Mouse (Mus musculus) limb, embryonic 10.5 days (tissue): ENCODE results near the gene Krtap29-1. TPM values are rescaled to one million over a fixed set of nuclear protein-coding genes. Genes with fewer than 3 reads are reported as not detected.

ENCODE experiments used
- polyA plus RNA-seq: library from polyadenylated mRNA; unstranded; fragments of >200 nt; fragmentation: Nextera tagmentation; extraction: Ambion mirVana; gene quantifications from 2 replicates; pipeline ENCODE4 v1.2.1, GENCODE M21; 2016

Gene Krtap29-1
- polyA plus RNA-seq, 1 experiment from 2014 or later: not detected

Other genes with a start within 250 kb of the Krtap29-1 start
- gene Gm14180, start 244.8 kb downstream of the Krtap29-1 start, polyA plus RNA-seq: not detected in 2 replicates
- not detected in 2 replicates for gene Gm11595, start 206.1 kb downstream of the Krtap29-1 start, polyA plus RNA-seq
- gene Krtap4-8, start 198.3 kb downstream of the Krtap29-1 start, polyA plus RNA-seq: not detected in 2 replicates
- gene Krtap4-9, start 193.9 kb downstream of the Krtap29-1 start, polyA plus RNA-seq: not detected in 2 replicates
- not detected in 2 replicates for gene Gm11596, start 185.6 kb downstream of the Krtap29-1 start, polyA plus RNA-seq
- gene Gm11569, start 180.1 kb downstream of the Krtap29-1 start, polyA plus RNA-seq: not detected in 2 replicates
- not detected in 2 replicates for gene Gm11554, start 174.6 kb downstream of the Krtap29-1 start, polyA plus RNA-seq
- not detected in 2 replicates for gene Krtap4-13, start 169.2 kb downstream of the Krtap29-1 start, polyA plus RNA-seq
- not detected in 2 replicates for gene Gm11564, start 163.4 kb downstream of the Krtap29-1 start, polyA plus RNA-seq
- not detected in 2 replicates for gene 2300003K06Rik, start 141.0 kb downstream of the Krtap29-1 start, polyA plus RNA-seq
- gene Krtap4-16, start 127.4 kb downstream of the Krtap29-1 start, polyA plus RNA-seq: not detected in 2 replicates
- not detected in 2 replicates for gene Gm11568, start 121.1 kb downstream of the Krtap29-1 start, polyA plus RNA-seq
- gene Gm11559, start 114.6 kb downstream of the Krtap29-1 start, polyA plus RNA-seq: not detected in 2 replicates
- gene Krtap9-1, start 105.7 kb downstream of the Krtap29-1 start, polyA plus RNA-seq: not detected in 2 replicates
- gene Gm11567, start 99.9 kb downstream of the Krtap29-1 start, polyA plus RNA-seq: not detected in 2 replicates
- not detected in 2 replicates for gene Krtap31-1, start 71.1 kb downstream of the Krtap29-1 start, polyA plus RNA-seq
- gene Gm11565, start 64.3 kb downstream of the Krtap29-1 start, polyA plus RNA-seq: not detected in 2 replicates
- gene Krtap31-2, start 42.8 kb downstream of the Krtap29-1 start, polyA plus RNA-seq: not detected in 2 replicates
- gene Krtap9-5, start 30.6 kb downstream of the Krtap29-1 start, polyA plus RNA-seq: not detected in 2 replicates
- gene Krtap16-1, start 7.5 kb upstream of the Krtap29-1 start, polyA plus RNA-seq: not detected in 2 replicates
- 0.68 and 0.90 TPM in 2 replicates for gene Krtap17-1, start 14.9 kb upstream of the Krtap29-1 start, polyA plus RNA-seq
- gene Krt33a, start 37.2 kb upstream of the Krtap29-1 start, polyA plus RNA-seq: not detected in 2 replicates
- not detected in 2 replicates for gene Krt33b, start 50.8 kb upstream of the Krtap29-1 start, polyA plus RNA-seq
- not detected in 2 replicates for gene Krt34, start 62.5 kb upstream of the Krtap29-1 start, polyA plus RNA-seq
- gene Krt31, start 71.5 kb upstream of the Krtap29-1 start, polyA plus RNA-seq: not detected in 2 replicates
- gene Krt32, start 109.2 kb upstream of the Krtap29-1 start, polyA plus RNA-seq: not detected in 2 replicates
- gene Krt35, start 117.2 kb upstream of the Krtap29-1 start, polyA plus RNA-seq: 0.08 TPM in 1 of 2 replicates, not detected in the other
- not detected in 2 replicates for gene Krt36, start 126.6 kb upstream of the Krtap29-1 start, polyA plus RNA-seq
- not detected in 2 replicates for gene Krt13, start 142.5 kb upstream of the Krtap29-1 start, polyA plus RNA-seq
- gene Krt15, start 156.9 kb upstream of the Krtap29-1 start, polyA plus RNA-seq: 1.6 and 8.4 TPM in 2 replicates
- 11.1 and 13.9 TPM in 2 replicates for gene Krt19, start 169.6 kb upstream of the Krtap29-1 start, polyA plus RNA-seq
- not detected in 2 replicates for gene Krt9, start 214.2 kb upstream of the Krtap29-1 start, polyA plus RNA-seq
- 8.0 and 32.0 TPM in 2 replicates for gene Krt14, start 228.5 kb upstream of the Krtap29-1 start, polyA plus RNA-seq